Mouse (Mus musculus): ENCODE measurements at regions not wholly inside any gene's neighbourhood (a gene's known extent, or its start where the extent isn't known, plus 50 kb on each side); places are given as distances from the start of the nearest gene placed in this dataset.

GRCm38 (mm10) chr13:51274639-51275038, 103.8 kb downstream of the Nxnl2 start:
- TF ChIP-seq CTCF (IDR thresholded peaks at IDR 0.05; ENCODE audit: borderline replicate concordance, insufficient read depth, low read depth, low read length) (no peak), POLR2A (IDR thresholded peaks at IDR 0.05; ENCODE audit: borderline replicate concordance, insufficient read depth, low read length) (no peak)

Measured in cerebellum, adult 2 months (tissue).